Mouse (Mus musculus) lung, postnatal 0 days (tissue): ENCODE measurements at regions not wholly inside any gene's neighbourhood (a gene's known extent, or its start where the extent isn't known, plus 50 kb on each side); places are given as distances from the start of the nearest gene placed in this dataset.

Source experiments
- CTCF ChIP-seq: IDR thresholded peaks from 2 replicates; pipeline ENCODE4 v1.5.1; 2016; ENCODE audit warnings: antibody characterized with exemption, mild to moderate bottlenecking
- EP300 ChIP-seq: IDR thresholded peaks from 2 replicates; pipeline ENCODE4 v1.6.1; 2016; ENCODE audit warnings: antibody characterized with exemption, mild to moderate bottlenecking, control low read depth

DNA sequence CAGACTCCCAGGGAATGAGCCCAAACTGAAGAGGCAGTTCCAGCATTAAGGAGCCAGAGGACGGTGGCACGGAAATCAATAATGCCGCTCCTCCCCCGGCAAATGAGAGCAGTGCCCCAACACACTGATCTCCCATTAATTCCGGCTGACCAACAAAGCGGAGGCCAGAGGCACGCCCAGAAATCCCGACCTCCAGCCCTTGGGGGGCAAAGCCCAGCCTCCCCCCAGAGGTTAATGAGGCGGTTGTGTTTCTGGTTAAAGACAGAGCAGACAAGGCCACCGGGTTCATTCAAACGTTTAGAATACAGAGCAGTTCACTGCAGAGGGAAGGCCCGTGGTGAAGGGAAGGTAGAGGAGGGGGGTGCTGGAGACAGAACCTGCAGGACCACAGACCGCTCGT is 149.9 kb upstream of the Tshz3 start:
- TF ChIP-seq EP300 (no peak), CTCF (no peak)
